Mouse (Mus musculus) hindbrain, embryonic 10.5 days (tissue): ENCODE data around the gene Ogfod1. TPM values are rescaled to one million over a fixed set of nuclear protein-coding genes. Genes with fewer than 3 reads are reported as not detected.

ENCODE experiments used
- polyA plus RNA-seq: library from polyadenylated mRNA; unstranded; fragments of >200 nt; fragmentation: Nextera tagmentation; extraction: Ambion mirVana; gene quantifications from 2 replicates; pipeline ENCODE4 v1.2.1, GENCODE M21; 2016

Gene Ogfod1
- polyA plus RNA-seq, 1 experiment from 2014 or later: 10.8 TPM

Other genes starting within 250 kb of the Ogfod1 start
- 16.2 and 32.7 TPM in 2 replicates for gene Gnao1, start 227.2 kb upstream of the Ogfod1 start, polyA plus RNA-seq
- 41.4 and 48.4 TPM in 2 replicates for gene Amfr, start 24.4 kb upstream of the Ogfod1 start, polyA plus RNA-seq
- gene Nudt21, start 167 bp upstream of the Ogfod1 start, polyA plus RNA-seq: 162 and 166 TPM in 2 replicates
- gene Bbs2, start 61.7 kb downstream of the Ogfod1 start, polyA plus RNA-seq: 16.9 and 19.0 TPM in 2 replicates
- gene Mt4, start 100.0 kb downstream of the Ogfod1 start, polyA plus RNA-seq: not detected in 2 replicates
- 8.4 and 13.2 TPM in 2 replicates for gene Mt3, start 115.4 kb downstream of the Ogfod1 start, polyA plus RNA-seq
- 48.0 and 63.2 TPM in 2 replicates for gene Mt2, start 135.5 kb downstream of the Ogfod1 start, polyA plus RNA-seq
- gene Mt1, start 141.9 kb downstream of the Ogfod1 start, polyA plus RNA-seq: 159 and 234 TPM in 2 replicates
- gene Nup93, start 177.4 kb downstream of the Ogfod1 start, polyA plus RNA-seq: 114 and 134 TPM in 2 replicates